Mouse (Mus musculus) CD4-positive helper T cell, adult 2 months (primary cell): ENCODE data around the gene Zfp276.
A peak's percentile ranks its signal among the peaks of the same experiment; 100 is the strongest.
"Not testable (repeated sequence)": the region's sequence is repeated elsewhere in the genome, so short reads cannot be mapped to it uniquely, and the experiment has no call there.

Experiments used
- DNase-seq: peaks from one replicate; pipeline ENCODE4 v3.0.0-alpha.2; 2012; ENCODE audit warnings: low read depth, missing footprints, low spot score

Zfp276 gene

GRCm38 (mm10) chr8:123244382-123244781 is 9.6 kb upstream of the Zfp276 start:
- DNase-seq: no peak

- DNase-seq: no peak
These were observed 8.5 kb upstream of the Zfp276 start for GRCm38 (mm10) chr8:123245543-123245942.

DNA sequence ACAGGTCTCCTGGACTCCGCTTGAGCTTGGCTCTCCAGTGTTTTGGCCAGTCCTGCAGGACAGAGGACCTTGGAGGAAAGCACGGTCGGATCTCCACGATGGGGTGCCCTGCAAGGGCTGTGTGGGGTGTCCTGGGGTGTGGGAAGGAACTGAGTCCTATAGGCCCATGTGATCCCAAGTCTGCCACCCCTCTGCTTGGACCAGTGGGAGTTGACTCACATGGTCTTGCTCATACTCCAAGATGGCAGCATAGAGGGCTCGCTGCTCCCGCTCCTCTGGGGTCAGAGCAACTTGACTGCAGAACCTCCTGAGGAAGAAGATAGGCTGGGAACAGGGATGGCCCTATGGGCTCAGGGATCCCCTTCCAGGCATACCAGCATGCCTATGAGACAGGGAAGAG is 6.2 kb upstream of the Zfp276 start:
- no peak for DNase-seq

DNA sequence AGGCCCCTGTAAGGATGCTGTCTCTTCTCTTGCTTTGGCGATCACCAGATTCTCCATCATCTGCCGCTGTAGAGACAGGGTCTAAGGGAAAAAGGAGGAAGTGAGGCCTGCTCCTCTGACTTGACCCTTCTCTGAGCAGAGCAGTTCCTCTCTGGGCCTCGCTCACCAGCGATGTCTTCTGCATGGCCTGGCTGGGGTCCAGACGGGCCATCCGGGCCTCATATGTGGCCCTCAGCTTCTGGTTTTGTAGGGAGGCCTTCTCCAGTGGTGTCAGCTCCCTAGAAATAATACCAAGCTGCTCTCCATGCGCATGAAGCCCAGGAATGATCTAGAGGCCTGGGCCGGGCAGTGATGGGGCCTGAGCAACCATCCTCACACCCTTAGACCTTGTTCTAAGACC is 5.4 kb upstream of the Zfp276 start:
- DNase-seq: no peak

GRCm38 (mm10) chr8:123250940-123251339 is 3.1 kb upstream of the Zfp276 start:
- DNase-seq: no peak

DNA sequence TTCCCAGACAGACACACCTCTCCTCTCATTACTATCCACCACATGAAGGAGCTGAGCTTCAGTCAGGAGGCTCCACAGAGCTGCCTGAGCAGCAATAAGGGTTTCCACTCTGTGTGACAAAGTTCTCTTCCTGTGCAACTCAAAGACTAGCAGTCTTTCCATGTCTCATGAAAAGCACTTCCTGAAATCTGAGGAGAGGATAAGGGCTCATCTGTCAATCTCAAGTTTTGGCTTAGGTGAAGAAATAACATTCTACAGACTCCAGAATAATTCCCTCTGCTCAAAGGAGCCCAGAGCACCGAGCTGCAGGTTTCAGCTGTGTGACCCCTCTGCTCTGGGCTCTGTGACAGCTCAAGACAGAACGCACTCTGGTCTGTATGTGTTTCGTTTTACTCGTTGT is 1.1 kb upstream of the Zfp276 start:
- peak; percentile 23 for DNase-seq

- no peak for DNase-seq
These were observed 420 bp upstream of the Zfp276 start for GRCm38 (mm10) chr8:123253451-123254098.

- DNase-seq: no peak
These were observed 1.2 kb downstream of the Zfp276 start for GRCm38 (mm10) chr8:123255170-123255569.

- no peak for DNase-seq
These were observed 3.1 kb downstream of the Zfp276 start for GRCm38 (mm10) chr8:123257114-123257513.

- DNase-seq: not testable (repeated sequence)
These were observed 3.6 kb downstream of the Zfp276 start for GRCm38 (mm10) chr8:123257593-123257992.

DNA sequence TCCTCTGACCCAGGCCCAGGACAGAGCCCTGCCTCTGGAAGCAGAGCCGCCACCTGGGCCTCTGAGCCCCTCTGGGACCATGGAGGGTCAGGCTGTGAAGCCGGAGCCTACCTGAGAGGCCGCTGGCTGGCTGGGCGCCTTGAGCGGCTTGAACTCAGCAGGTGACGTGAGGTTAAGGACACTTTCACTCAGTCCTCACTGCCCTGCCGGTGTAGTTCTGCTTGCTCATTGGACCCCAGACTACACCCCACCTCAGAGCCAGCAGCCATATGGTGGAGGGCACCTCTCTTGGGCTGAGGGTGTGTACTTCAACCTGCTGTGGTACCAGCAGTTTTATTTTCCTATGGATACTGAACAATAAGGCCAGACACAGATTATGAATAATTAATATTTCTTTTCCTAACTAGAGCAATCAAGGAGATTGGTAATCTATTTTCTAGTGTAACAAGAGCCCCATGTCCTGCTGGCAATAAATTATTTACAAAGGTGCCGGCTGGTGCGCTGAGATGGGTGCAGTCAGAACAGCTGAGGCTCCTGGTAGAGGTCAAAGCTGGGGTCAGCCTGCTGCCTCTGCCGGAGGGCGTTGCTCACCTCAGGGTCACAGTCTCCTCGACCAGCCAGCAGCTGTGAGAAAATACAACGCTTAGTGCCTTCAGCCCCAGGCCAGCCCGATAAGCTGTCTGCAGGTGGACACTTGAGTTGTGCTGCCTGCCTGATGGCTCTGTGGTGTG is 14.1 kb downstream of the Zfp276 start:
- DNase-seq: no peak

- no peak for DNase-seq
These were observed 17.2 kb downstream of the Zfp276 start for GRCm38 (mm10) chr8:123271147-123271546.

- DNase-seq: no peak
These were observed 17.9 kb downstream of the Zfp276 start for GRCm38 (mm10) chr8:123271901-123272300.

DNA sequence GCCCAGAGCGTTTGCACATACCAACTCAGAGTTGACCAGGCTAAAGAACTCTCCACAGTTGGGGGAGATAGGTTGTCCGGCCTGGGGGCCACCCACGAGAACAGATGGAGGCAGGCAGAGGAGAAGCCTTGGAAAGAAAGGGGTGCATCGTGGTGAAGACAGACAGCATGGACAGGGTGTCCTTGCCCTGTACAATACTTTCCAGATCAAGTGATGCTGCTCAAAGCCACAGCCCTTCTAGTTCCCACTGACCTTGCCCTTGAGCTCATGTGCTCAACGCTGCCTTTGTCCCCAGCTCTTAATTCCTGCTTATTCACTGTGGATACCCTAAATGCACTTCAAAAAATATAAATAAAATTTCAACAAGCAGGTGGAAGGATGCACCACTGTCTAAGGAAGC is 20.5 kb downstream of the Zfp276 start:
- DNase-seq: no peak

- no peak for DNase-seq
These were observed 21.1 kb downstream of the Zfp276 start for GRCm38 (mm10) chr8:123275096-123275495.

DNA sequence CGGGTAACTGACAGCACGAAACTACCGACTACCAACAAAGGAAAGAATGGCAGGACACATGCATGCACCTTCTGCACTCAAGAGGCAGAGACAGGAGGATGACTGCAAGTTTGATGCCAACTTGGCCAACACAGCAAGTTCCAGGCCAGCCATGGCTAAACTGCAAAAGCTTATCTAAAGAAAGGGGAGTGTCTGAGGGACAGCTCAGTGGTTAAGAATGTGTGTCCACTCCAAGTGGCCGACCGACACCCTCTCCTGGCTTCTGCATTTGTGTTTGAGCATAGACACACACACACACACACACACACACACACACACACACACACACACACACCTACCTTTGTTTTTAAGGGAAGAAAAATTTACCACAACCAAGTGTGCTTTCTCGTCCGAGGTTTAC is 24.4 kb downstream of the Zfp276 start:
- DNase-seq: no peak

GRCm38 (mm10) chr8:123279828-123280227 is 25.8 kb downstream of the Zfp276 start:
- no peak for DNase-seq

DNA sequence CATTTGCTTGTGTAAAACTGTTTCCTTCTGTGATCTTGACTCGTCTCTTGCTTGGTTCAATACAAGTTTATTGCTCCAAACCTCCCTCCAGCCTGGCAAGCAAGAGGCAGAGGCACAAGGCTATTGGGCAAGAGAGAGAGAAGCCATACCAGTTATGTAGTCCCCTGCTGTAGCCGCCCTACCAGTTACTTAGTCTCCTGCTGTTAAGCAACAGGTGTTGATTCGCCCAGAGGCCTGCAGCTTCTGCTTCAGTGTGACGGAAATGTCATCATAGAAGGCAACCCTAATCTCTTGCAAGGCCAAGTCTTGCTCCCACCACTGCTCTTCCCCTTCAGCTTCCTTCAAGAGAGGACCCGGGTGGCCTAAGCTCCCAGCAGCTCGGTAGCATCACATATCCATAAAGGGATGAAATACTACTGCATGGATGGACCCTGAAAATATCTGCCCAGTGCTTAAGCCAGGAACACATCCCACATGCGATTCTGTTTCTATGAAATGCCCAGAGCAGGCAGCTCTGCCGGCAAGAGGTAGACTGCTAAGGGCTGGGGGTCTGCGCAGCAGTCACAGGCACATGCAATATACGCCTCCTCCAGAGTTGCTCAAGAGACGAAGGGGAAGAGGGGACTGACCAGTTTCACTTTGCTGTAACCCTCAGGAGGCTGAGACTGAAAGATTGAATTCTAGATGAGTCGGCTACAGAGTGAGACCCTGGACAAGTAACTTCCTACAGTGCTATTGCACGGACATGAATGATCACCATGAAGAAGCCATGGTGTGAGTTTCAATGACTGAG is 26.5 kb downstream of the Zfp276 start:
- DNase-seq: no peak

DNA sequence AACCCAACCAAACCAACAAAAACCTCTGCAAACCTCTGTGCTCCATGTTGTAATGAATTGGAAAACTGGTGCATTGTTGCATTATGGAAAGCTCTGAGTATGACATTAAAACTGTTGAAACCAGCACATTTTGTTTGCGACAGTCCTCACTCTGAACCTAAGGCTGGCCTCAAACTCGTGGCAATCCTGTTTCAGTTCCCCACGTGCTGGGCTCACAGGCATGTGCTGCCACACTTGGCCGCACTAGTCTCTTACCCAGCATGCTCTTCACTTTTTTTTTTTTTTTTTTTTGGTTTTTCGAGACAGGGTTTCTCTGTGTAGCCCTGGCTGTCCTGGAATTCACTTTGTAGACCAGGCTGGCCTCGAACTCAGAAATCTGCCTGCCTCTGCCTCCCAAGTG is 29.0 kb downstream of the Zfp276 start:
- DNase-seq: not testable (repeated sequence)

- DNase-seq: no peak
These were observed 30.0 kb downstream of the Zfp276 start for GRCm38 (mm10) chr8:123283991-123284390.

- DNase-seq: no peak
These were observed 30.5 kb downstream of the Zfp276 start for GRCm38 (mm10) chr8:123284493-123284892.

DNA sequence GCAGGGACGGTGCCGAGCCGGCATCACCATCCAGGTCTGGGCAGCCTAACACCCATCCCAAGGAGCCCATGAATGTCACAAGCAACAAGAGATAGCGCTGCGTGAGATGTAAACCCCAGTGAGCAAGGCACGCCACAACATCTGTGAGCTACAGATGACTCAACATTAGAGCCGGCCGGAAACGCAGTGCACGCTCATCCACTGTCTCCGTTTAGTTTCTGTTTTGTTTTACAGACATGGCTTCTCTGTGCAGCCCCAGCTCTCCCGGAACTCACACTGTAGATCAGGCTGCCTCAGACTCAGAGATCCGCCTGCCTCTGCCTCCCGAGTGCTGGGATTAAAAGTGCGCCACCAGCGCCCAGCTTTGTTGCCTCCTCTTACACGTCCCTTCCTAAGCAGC is 33.4 kb downstream of the Zfp276 start:
- peak; percentile 46 for DNase-seq

DNA sequence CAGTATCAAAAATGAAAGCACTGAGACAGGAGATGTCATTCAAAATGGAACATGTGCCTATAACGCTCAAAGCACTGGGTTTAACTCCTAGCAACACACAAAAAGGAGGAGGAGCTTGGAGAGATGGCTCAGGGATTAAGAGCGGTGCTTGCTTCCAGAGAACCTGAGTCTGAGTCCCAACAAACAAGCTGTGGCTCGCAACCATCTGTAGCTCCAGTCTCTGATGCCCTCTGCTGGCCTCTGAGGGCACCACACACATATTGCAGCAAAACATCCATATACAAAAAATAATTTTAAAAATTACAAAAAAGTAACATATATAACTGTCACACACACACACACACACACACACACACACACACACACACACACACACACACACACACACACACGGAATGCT is 36.2 kb downstream of the Zfp276 start:
- DNase-seq: peak; percentile 10
